Comparison of ENCODE assay signal across 10 mouse cellular contexts in genomic region chrX:164420518-164420917, GRCm38 (mm10). TPM values are rescaled to one million over a fixed set of nuclear protein-coding genes. Genes with fewer than 3 reads are reported as not detected.
A peak's percentile ranks its signal among the peaks of the same experiment; 100 is the strongest.
DNase-seq lines count a peak whose midpoint lies in the region; ATAC-seq and TF ChIP-seq lines count a peak whose summit lies in the region.
"Had no signal": no experiment of that assay in that cellular context is flagged by ENCODE, and none has a peak within 500 bp of the region (broad histone marks: within the 10 kb centered on the region; RNA-seq: fewer than 3 reads in every experiment).

No protein-coding gene starts in this region.

- H3K4me3 ChIP-seq in heart, embryonic 14.5 days (ENCODE audit: control insufficient read depth in 1 of 2, insufficient read depth in 1 of 2, low read depth in 1 of 2, low read length in 2 of 2) = peak overlapping the region in 1 of 2 experiments; percentile 50; a peak in 2 of 4 replicates
- peak overlapping the region; percentile 74 for H3K4me3 ChIP-seq in G1E (ENCODE audit: low read depth, low read length)
- H3K4me3 ChIP-seq in hindbrain, embryonic 10.5 days = peak overlapping the region; percentile 58
- peak overlapping the region; percentile 68 for H3K4me3 ChIP-seq in liver, postnatal 0 days (ENCODE audit: low read depth, low read length)

- H3K36me3 ChIP-seq in heart, embryonic 14.5 days (ENCODE audit: control insufficient read depth, insufficient read depth, low read length) = peaks cover 21% of the 10 kb centered on the region
- H3K36me3 ChIP-seq in G1E (replicated peaks) = peaks cover 24% of the 10 kb centered on the region
- peaks cover 17% of the 10 kb centered on the region for H3K36me3 ChIP-seq in hindbrain, embryonic 10.5 days
- peaks cover 12% of the 10 kb centered on the region for H3K36me3 ChIP-seq in liver, postnatal 0 days (replicated peaks; ENCODE audit: insufficient read depth, low read length)

- no peak for TF ChIP-seq CTCF in G1E (IDR thresholded peaks at IDR 0.05; ENCODE audit: low read depth, low read length)
- TF ChIP-seq CTCF in liver, postnatal 0 days (IDR thresholded peaks at IDR 0.05; ENCODE audit: low read depth) = no peak

- no peak for TF ChIP-seq EP300 in liver, postnatal 0 days (IDR thresholded peaks at IDR 0.05; ENCODE audit: low read depth)

- intact Hi-C loops in left cerebral cortex, postnatal 14 days (cut with DNase I) = no loop called here

- no peak overlapping the region for H3K27ac ChIP-seq in heart, embryonic 14.5 days (replicated peaks in 1 of 2; ENCODE audit: control insufficient read depth in 1 of 2, insufficient read depth in 1 of 2, low read depth in 2 of 2, low read length in 2 of 2)
- no peak overlapping the region for H3K27ac ChIP-seq in hindbrain, embryonic 10.5 days
- H3K27ac ChIP-seq in liver, postnatal 0 days (ENCODE audit: low read depth) = no peak overlapping the region

- peak overlapping the region; percentile 76 for H3K9ac ChIP-seq in heart, embryonic 14.5 days (ENCODE audit: low read length)
- peak overlapping the region; percentile 83 for H3K9ac ChIP-seq in liver, postnatal 0 days (replicated peaks)

- peaks cover 0 to 6% of the 10 kb centered on the region in 2 experiments; a peak in 1 of 4 replicates for H3K4me1 ChIP-seq in heart, embryonic 14.5 days (ENCODE audit: control insufficient read depth in 2 of 2, insufficient read depth in 2 of 2, low read length in 2 of 2)
- H3K4me1 ChIP-seq in G1E (ENCODE audit: insufficient read depth, low read depth, low read length) = peaks cover 17% of the 10 kb centered on the region; the same call in 1 of the 2 replicates
- peaks cover 8% of the 10 kb centered on the region; the same call in 1 of the 2 replicates for H3K4me1 ChIP-seq in hindbrain, embryonic 10.5 days (replicated peaks)
- H3K4me1 ChIP-seq in liver, postnatal 0 days (ENCODE audit: insufficient read depth) = peaks cover 11% of the 10 kb centered on the region; the same call in 1 of the 2 replicates

- WGBS in heart, embryonic 14.5 days = 41% methylated on average over 3 of the region's 3 CpGs
- WGBS in hindbrain, embryonic 10.5 days = 54% methylated on average over 3 of the region's 3 CpGs
- 42% methylated on average over 3 of the region's 3 CpGs for WGBS in liver, postnatal 0 days (ENCODE audit: insufficient replicate concordance)

- no peak for DNase-seq in heart, adult 18-20 months
- DNase-seq in G1E (ENCODE audit: low spot score) = no peak
- DNase-seq in hindbrain, embryonic 10.5 days (ENCODE audit: low spot score) = no peak
- DNase-seq in liver, postnatal 0 days = no peak
- no peak for DNase-seq in left cerebral cortex, postnatal 14 days (ENCODE audit: low spot score in 2 of 2)
- no peak for DNase-seq in cerebellum, adult 18-20 months
- no peak for DNase-seq in adrenal gland, postnatal 4 days (ENCODE audit: low spot score in 2 of 2)
- DNase-seq: cerebellum, postnatal 25 days; kidney, postnatal 25 days had no signal

- H3K9me3 ChIP-seq in heart, embryonic 14.5 days (ENCODE audit: control insufficient read depth, low read length) = no peaks in the 10 kb centered on the region
- no peaks in the 10 kb centered on the region for H3K9me3 ChIP-seq in G1E (replicated peaks)
- no peaks in the 10 kb centered on the region for H3K9me3 ChIP-seq in hindbrain, embryonic 10.5 days
- H3K9me3 ChIP-seq in liver, postnatal 0 days (ENCODE audit: low read length) = no peaks in the 10 kb centered on the region

- H3K4me2 ChIP-seq in heart, embryonic 14.5 days (ENCODE audit: low read length) = peak overlapping the region; percentile 68
- peak overlapping the region; percentile 74 for H3K4me2 ChIP-seq in liver, postnatal 0 days (ENCODE audit: low read depth, low read length)

- ATAC-seq in heart, embryonic 14.5 days (ENCODE audit: insufficient number of reproducible peaks, insufficient read depth, low FRiP score, low read depth) = no peak
- ATAC-seq in G1E (ENCODE audit: extremely low read depth, insufficient number of reproducible peaks, low FRiP score, poor library complexity, severe bottlenecking) = no peak
- no peak for ATAC-seq in liver, postnatal 0 days

- no peaks in the 10 kb centered on the region for H3K27me3 ChIP-seq in heart, embryonic 14.5 days (ENCODE audit: control insufficient read depth, insufficient read depth, low read length)
- no peaks in the 10 kb centered on the region for H3K27me3 ChIP-seq in G1E (ENCODE audit: insufficient read depth, low read length)
- peaks cover 31% of the 10 kb centered on the region for H3K27me3 ChIP-seq in hindbrain, embryonic 10.5 days (ENCODE audit: insufficient read depth, poor library complexity, severe bottlenecking)
- no peaks in the 10 kb centered on the region for H3K27me3 ChIP-seq in liver, postnatal 0 days (ENCODE audit: insufficient read depth, low read length)

RNA-seq across cellular contexts. Expression of gene Piga, which starts 0.9 kb away (rescaled TPM):
- polyA plus RNA-seq in heart, embryonic 14.5 days (2014; fragmentation: Nextera tagmentation; extraction: Ambion mirVana) = 7.9 and 8.1 TPM in 2 replicates
- 1 to 10 TPM; 2.1 to 2.8 TPM for total RNA-seq in heart, adult 18-20 months (2021)
- 19.3 and 28.4 TPM in 2 replicates for total RNA-seq in G1E (2014; fragmentation: Nextera tagmentation)
- 26.4 and 27.4 TPM in 2 replicates for total RNA-seq in G1E (2017)
- 0.63 and 1.0 TPM in 2 replicates for polyA plus RNA-seq in G1E (2012)
- polyA plus RNA-seq in hindbrain, embryonic 10.5 days (2016; fragmentation: Nextera tagmentation; extraction: Ambion mirVana) = 12.1 and 19.1 TPM in 2 replicates
- polyA plus RNA-seq in liver, postnatal 0 days (2015; fragmentation: Nextera tagmentation; extraction: Ambion mirVana) = 5.3 and 5.8 TPM in 2 replicates
- total RNA-seq in left cerebral cortex, postnatal 14 days (2021) = 1 to 10 TPM; 5.1 to 5.5 TPM
- total RNA-seq in adrenal gland, postnatal 4 days (2021) = 10 to 100 TPM; 12.0 to 14.2 TPM

RNA-seq across cellular contexts. Expression of gene Asb11, which starts 16.3 kb away (rescaled TPM):
- polyA plus RNA-seq in heart, embryonic 14.5 days (2014; fragmentation: Nextera tagmentation; extraction: Ambion mirVana) = 45.4 and 50.1 TPM in 2 replicates
- 100 to 1,000 TPM; 137 to 162 TPM for total RNA-seq in heart, adult 18-20 months (2021)
- total RNA-seq in G1E (2014; fragmentation: Nextera tagmentation) = not detected in 2 replicates
- 0.12 and 0.38 TPM in 2 replicates for total RNA-seq in G1E (2017)
- not detected in 2 replicates for polyA plus RNA-seq in G1E (2012)
- not detected in 2 replicates for polyA plus RNA-seq in hindbrain, embryonic 10.5 days (2016; fragmentation: Nextera tagmentation; extraction: Ambion mirVana)
- 0.12 and 0.26 TPM in 2 replicates for polyA plus RNA-seq in liver, postnatal 0 days (2015; fragmentation: Nextera tagmentation; extraction: Ambion mirVana)
- total RNA-seq in left cerebral cortex, postnatal 14 days (2021) = 1 to 10 TPM; 3.8 to 4.0 TPM
- under 1 TPM in 1 of 2 experiments, not detected in 1; 0.62 TPM for total RNA-seq in adrenal gland, postnatal 4 days (2021)

RNA-seq across cellular contexts. Expression of gene Vegfd, which starts 47.3 kb away (rescaled TPM):
- polyA plus RNA-seq in heart, embryonic 14.5 days (2014; fragmentation: Nextera tagmentation; extraction: Ambion mirVana) = 4.1 and 4.5 TPM in 2 replicates
- total RNA-seq in heart, adult 18-20 months (2021) = 1 to 10 TPM; 2.6 to 3.0 TPM
- total RNA-seq in G1E (2014; fragmentation: Nextera tagmentation) (16.6 TPM in 1 of 2 replicates, not detected in the other), G1E (2017) (0.06 TPM in 1 of 2 replicates, not detected in the other)
- not detected in 2 replicates for polyA plus RNA-seq in G1E (2012)
- 1.2 and 2.4 TPM in 2 replicates for polyA plus RNA-seq in hindbrain, embryonic 10.5 days (2016; fragmentation: Nextera tagmentation; extraction: Ambion mirVana)
- polyA plus RNA-seq in liver, postnatal 0 days (2015; fragmentation: Nextera tagmentation; extraction: Ambion mirVana) = 0.31 and 0.38 TPM in 2 replicates
- 1 to 10 TPM; 2.4 to 2.7 TPM for total RNA-seq in left cerebral cortex, postnatal 14 days (2021)
- 10 to 100 TPM; 38.5 to 52.0 TPM for total RNA-seq in adrenal gland, postnatal 4 days (2021)

Comparison
In these comparisons a context has a peak if more than half of its experiments do, and no peak if none do; other contexts are left out.
1. RNA of gene Asb11, which starts 16.3 kb away (total RNA-seq): 137 to 162 TPM in heart, adult 18-20 months; 3.8 to 4.0 TPM in left cerebral cortex, postnatal 14 days, 0.62 TPM in adrenal gland, postnatal 4 days and 0.12 to 0.38 TPM in G1E; every median in the first group is over 10 times any median in the second.